Mouse (Mus musculus) monocyte, adult 59 days (primary cell): ENCODE results near the gene Samd1. TPM values are rescaled to one million over a fixed set of nuclear protein-coding genes. Genes with fewer than 3 reads are reported as not detected.

ENCODE experiments used
- total RNA-seq, 2 experiments: library from RNA; stranded (reverse); gene quantifications; one replicate each; pipeline ENCODE4 v1.2.4; 2023

The Samd1 gene
- 10 to 100 TPM; 55.2 to 55.6 TPM for total RNA-seq

GRCm38 (mm10) chr8:83997511-83998141, at the start of gene Samd1:
Gene Samd1, plus strand, starts transcription at chr8:83997672.

GRCm38 (mm10) chr8:83955106-83955957, 42.1 kb upstream of the Samd1 start, which contains the start of the genes Gm10644 and Asf1b:
Gene Gm10644, minus strand, starts transcription at chr8:83955205.
Gene Asf1b, plus strand, starts transcription at chr8:83955507.

GRCm38 (mm10) chr8:83972150-83973120, 25.0 kb upstream of the Samd1 start, which contains the start of gene Prkaca:
Gene Prkaca, plus strand, starts transcription at chr8:83972993.

GRCm38 (mm10) chr8:84001281-84002000, 4.0 kb downstream of the Samd1 start, which contains the start of gene 1700067K01Rik:
Gene 1700067K01Rik, plus strand, starts transcription at chr8:84001502.

GRCm38 (mm10) chr8:84011705-84012498, 14.4 kb downstream of the Samd1 start, which contains the start of gene 2210011C24Rik:
Gene 2210011C24Rik, minus strand, starts transcription at chr8:84012171.

GRCm38 (mm10) chr8:84021096-84021495, 23.6 kb downstream of the Samd1 start, which contains the start of gene Palm3:
Gene Palm3, plus strand, starts transcription at chr8:84021471.

GRCm38 (mm10) chr8:84042066-84042947, 44.8 kb downstream of the Samd1 start, which contains the start of gene Il27ra:
Gene Il27ra, minus strand, starts transcription at chr8:84042589.

GRCm38 (mm10) chr8:84044900-84045299, 47.4 kb downstream of the Samd1 start, which contains the start of gene Rln3:
Gene Rln3, minus strand, starts transcription at chr8:84045000.

Other genes with a start within 250 kb of the Samd1 start
- gene Adgrl1, start 97.6 kb upstream of the Samd1 start, total RNA-seq: 1 to 10 TPM; 2.0 to 2.1 TPM
- under 1 TPM; 0.18 to 0.39 TPM for gene Gm10644, start 42.5 kb upstream of the Samd1 start, total RNA-seq
- gene Asf1b, start 42.2 kb upstream of the Samd1 start, total RNA-seq: 1 to 10 TPM; 1.5 to 2.7 TPM
- gene Prkaca, start 24.7 kb upstream of the Samd1 start, total RNA-seq: 10 to 100 TPM; 37.3 to 41.3 TPM
- gene 1700067K01Rik, start 3.8 kb downstream of the Samd1 start, total RNA-seq: under 1 TPM; 0.39 to 0.55 TPM
- not detected for gene 2210011C24Rik, start 14.5 kb downstream of the Samd1 start, total RNA-seq
- gene Palm3, start 23.8 kb downstream of the Samd1 start, total RNA-seq: not detected
- 10 to 100 TPM; 13.8 to 15.3 TPM for gene Il27ra, start 44.9 kb downstream of the Samd1 start, total RNA-seq
- not detected for gene Rln3, start 47.3 kb downstream of the Samd1 start, total RNA-seq
- 1 to 10 TPM; 1.1 to 2.1 TPM for gene Gm10643, start 67.5 kb downstream of the Samd1 start, total RNA-seq
- gene Rfx1, start 69.2 kb downstream of the Samd1 start, total RNA-seq: 10 to 100 TPM; 57.0 to 63.2 TPM
- 10 to 100 TPM; 30.4 to 30.5 TPM for gene Dcaf15, start 107.1 kb downstream of the Samd1 start, total RNA-seq
- 1 to 10 TPM in 1 of 2 experiments, under 1 TPM in 1; 0.39 to 1.0 TPM for gene Podnl1, start 128.3 kb downstream of the Samd1 start, total RNA-seq
- gene Cc2d1a, start 150.3 kb downstream of the Samd1 start, total RNA-seq: 10 to 100 TPM; 23.8 to 30.1 TPM
- gene 4930432K21Rik, start 150.4 kb downstream of the Samd1 start, total RNA-seq: not detected
- not detected for gene Nanos3, start 187.5 kb downstream of the Samd1 start, total RNA-seq
- 10 to 100 TPM; 46.3 to 48.9 TPM for gene Zswim4, start 239.4 kb downstream of the Samd1 start, total RNA-seq